Mouse (Mus musculus) heart, postnatal 0 days (tissue): ENCODE measurements around the gene Cmas.

Experiments used
- CTCF ChIP-seq: IDR thresholded peaks from 2 replicates; pipeline ENCODE4 v1.5.1; 2016; ENCODE audit warnings: antibody characterized with exemption, control low read depth, low read depth
- EP300 ChIP-seq: IDR thresholded peaks from 2 replicates; pipeline ENCODE4 v1.6.1; 2016; ENCODE audit warnings: antibody characterized with exemption, low read depth

GRCm38 (mm10) chr6:142786106-142786505 is 29.6 kb downstream of the Cmas start:
- TF ChIP-seq EP300, result no peak
- no peak for TF ChIP-seq CTCF
